Mouse (Mus musculus): Measurements from ENCODE around the gene Eml1. TPM values are rescaled to one million over a fixed set of nuclear protein-coding genes. Genes with fewer than 3 reads are reported as not detected.

The Eml1 gene
- polyA plus RNA-seq, 1 experiment from 2014 or later = 48.9 TPM

GRCm38 (mm10) chr12:108551731-108552130, 181.0 kb downstream of the Eml1 start:
- Histone ChIP-seq H3K4me1 (ENCODE audit: control insufficient read depth, insufficient read depth, low read length) (peaks cover 5% of the 10 kb centered on the region), H3K36me3 (ENCODE audit: control insufficient read depth, insufficient read depth, low read length) (no peaks in the 10 kb centered on the region), H3K9me3 (ENCODE audit: control insufficient read depth, low read length) (no peaks in the 10 kb centered on the region), H3K4me2 (ENCODE audit: low read depth, low read length) (no peak overlapping the region), H3K4me3 (ENCODE audit: low read depth, low read length) (no peak overlapping the region), H3K27me3 (ENCODE audit: control insufficient read depth, insufficient read depth, low read length) (no peaks in the 10 kb centered on the region), H3K9ac (replicated peaks; ENCODE audit: low read depth, low read length) (no peak overlapping the region), H3K27ac (ENCODE audit: low read depth, low read length) (no peak overlapping the region)
- WGBS = 83% methylated on average over 7 of the region's 7 CpGs
- ATAC-seq (ENCODE audit: low read depth) = no peak

DNA sequence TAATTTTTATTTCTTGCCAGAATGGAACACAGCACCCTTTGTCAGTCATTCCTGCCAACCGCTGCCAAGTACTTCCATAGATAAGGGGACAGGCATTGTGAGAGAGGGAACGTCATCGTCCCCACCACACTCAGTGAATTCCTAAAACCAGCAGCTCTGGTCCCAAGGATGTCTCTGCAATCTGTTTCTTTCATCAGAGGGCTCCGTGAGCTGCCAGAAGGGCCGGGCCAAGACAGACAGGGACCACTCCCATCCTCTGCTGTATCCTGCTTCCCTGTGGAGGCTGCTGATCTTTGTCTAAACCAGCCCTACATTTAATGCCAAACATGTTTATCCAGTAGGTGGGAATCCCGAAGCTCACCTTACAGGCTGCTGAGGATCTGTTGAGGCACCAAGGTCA, 182.3 kb downstream of the Eml1 start:
- H3K4me1 ChIP-seq (ENCODE audit: control insufficient read depth, insufficient read depth, low read length) = peaks cover 17% of the 10 kb centered on the region
- H3K9me3 ChIP-seq (ENCODE audit: control insufficient read depth, low read length) = no peaks in the 10 kb centered on the region
- no peak for ATAC-seq (ENCODE audit: low read depth)
- WGBS = 56% methylated on average over 6 of the region's 6 CpGs
- no peak overlapping the region for H3K27ac ChIP-seq (ENCODE audit: low read depth, low read length)
- no peaks in the 10 kb centered on the region for H3K36me3 ChIP-seq (ENCODE audit: control insufficient read depth, insufficient read depth, low read length)
- H3K4me3 ChIP-seq (ENCODE audit: low read depth, low read length) = no peak overlapping the region
- H3K4me2 ChIP-seq (ENCODE audit: low read depth, low read length) = no peak overlapping the region
- H3K9ac ChIP-seq (replicated peaks; ENCODE audit: low read depth, low read length) = no peak overlapping the region
- no peaks in the 10 kb centered on the region for H3K27me3 ChIP-seq (ENCODE audit: control insufficient read depth, insufficient read depth, low read length)

DNA sequence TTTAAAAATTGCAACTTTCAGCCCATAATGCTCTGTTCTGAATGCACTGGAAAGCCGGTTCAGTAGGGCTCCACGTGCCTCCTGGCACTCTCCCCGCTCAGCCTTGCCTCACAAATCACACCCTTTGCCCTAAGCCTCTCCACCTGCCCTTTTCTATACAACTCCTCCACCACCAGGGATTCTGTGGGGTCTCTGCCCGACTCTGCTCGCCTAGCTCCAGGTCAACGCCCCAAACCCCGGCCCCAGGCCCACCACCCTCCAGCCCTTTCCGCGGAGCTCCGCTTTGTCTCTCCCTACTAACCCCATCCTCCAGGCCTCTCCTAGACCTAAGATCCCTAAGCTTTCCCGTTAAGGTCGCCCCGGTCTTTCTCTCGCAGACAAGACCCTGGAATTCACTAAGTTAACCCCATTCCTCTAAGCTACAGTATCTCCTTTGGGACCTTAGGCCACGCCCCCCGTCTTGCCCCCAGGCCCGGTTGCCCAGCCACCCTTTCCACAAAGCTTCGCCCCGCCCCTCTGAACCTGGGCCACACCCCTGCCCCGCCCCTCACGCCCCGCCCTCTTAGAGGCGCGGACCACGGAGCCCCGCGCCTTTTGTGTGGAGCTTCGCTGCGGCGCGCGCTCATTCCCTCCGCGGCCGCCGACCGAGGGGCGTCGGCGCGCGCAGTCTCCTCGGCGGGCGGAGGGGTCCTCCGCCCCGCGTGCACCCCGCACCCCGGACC, 183.5 kb downstream of the Eml1 start, which contains the start of gene Evl:
TSS of gene Evl (plus strand) at position 601 of the 722 bp plus-strand sequence.
- peak within 1 kb of the TSS; percentile 93 for H3K4me3 ChIP-seq (ENCODE audit: low read depth, low read length)
- H3K4me1 ChIP-seq (ENCODE audit: control insufficient read depth, insufficient read depth, low read length) = peaks cover 26% of the 10 kb centered on the region
- no peaks in the 10 kb centered on the region for H3K9me3 ChIP-seq (ENCODE audit: control insufficient read depth, low read length)
- peak within 1 kb of the TSS; percentile 95 for H3K27ac ChIP-seq (ENCODE audit: low read depth, low read length)
- no peaks in the 10 kb centered on the region for H3K27me3 ChIP-seq (ENCODE audit: control insufficient read depth, insufficient read depth, low read length)
- ATAC-seq (ENCODE audit: low read depth) = peak; percentile 88
- WGBS = 2% methylated on average over 47 of the region's 50 CpGs
- H3K4me2 ChIP-seq (ENCODE audit: low read depth, low read length) = peak within 1 kb of the TSS; percentile 78
- H3K36me3 ChIP-seq (ENCODE audit: control insufficient read depth, insufficient read depth, low read length) = no peaks in the 10 kb centered on the region
- peak within 1 kb of the TSS; percentile 100 for H3K9ac ChIP-seq (replicated peaks; ENCODE audit: low read depth, low read length)

DNA sequence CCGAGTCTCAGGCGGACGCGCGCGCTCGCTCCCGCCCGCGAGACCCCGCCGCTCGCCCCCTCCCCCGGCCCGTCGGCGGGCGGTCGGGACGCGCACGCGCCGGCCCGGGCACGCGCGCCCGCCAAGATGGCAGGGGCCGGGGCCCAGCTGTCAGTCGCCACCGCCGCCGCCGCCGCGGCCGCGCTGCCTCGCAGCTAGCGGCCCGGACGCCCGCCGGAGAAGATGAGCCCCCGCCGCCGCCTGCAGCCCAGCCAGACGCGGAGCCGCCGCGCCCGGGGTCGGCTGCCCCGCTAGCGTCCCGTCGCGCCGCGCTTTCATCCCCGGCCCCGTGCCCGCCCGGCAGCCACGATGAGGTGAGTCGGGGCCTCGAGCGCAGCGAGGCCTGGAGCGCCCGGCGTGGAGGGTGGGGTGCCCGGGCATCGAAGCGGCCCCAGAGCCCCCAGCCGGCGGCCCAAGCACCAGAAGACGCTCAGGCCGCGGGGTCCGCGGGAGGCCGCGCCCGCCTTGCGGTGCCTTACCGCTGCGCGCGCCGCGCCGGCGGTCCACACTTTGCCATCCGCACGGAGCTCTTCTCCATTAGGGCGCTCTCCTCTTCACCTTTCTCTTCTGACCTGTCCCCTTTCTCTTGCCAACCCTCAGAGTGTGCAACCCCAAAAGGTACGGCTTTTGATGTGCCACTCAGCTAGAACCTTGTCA, 184.3 kb downstream of the Eml1 start:
- Histone ChIP-seq H3K9me3 (ENCODE audit: control insufficient read depth, low read length) (no peaks in the 10 kb centered on the region), H3K27me3 (ENCODE audit: control insufficient read depth, insufficient read depth, low read length) (no peaks in the 10 kb centered on the region), H3K36me3 (ENCODE audit: control insufficient read depth, insufficient read depth, low read length) (no peaks in the 10 kb centered on the region), H3K4me2 (ENCODE audit: low read depth, low read length) (peak overlapping the region; percentile 78), H3K4me3 (ENCODE audit: low read depth, low read length) (peak overlapping the region; percentile 93), H3K9ac (replicated peaks; ENCODE audit: low read depth, low read length) (peak overlapping the region; percentile 100), H3K27ac (ENCODE audit: low read depth, low read length) (peak overlapping the region; percentile 95), H3K4me1 (ENCODE audit: control insufficient read depth, insufficient read depth, low read length) (peaks cover 26% of the 10 kb centered on the region)
- WGBS = under 1% methylated on average over 65 of the region's 100 CpGs
- ATAC-seq (ENCODE audit: low read depth) = peak; percentile 62

DNA sequence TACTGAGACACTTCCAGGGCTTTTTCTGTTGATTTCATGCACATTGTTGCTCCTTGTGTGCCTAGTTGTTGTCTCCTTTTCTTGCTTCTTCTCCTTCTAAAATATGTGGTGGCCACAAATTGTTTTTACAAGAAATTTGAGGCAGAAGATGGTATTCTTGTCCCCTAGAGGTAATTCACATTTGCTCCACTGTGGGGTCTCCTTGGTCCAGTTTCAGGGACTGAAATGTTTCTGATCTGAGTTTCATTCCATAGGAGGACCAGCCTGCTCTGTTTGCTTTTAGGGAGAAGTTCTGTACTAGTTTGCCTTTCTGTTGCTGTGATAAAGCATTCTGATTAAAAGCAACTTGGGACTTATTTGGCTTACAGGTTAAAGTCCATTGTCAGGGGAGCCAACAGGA, 187.4 kb downstream of the Eml1 start:
- H3K4me2 ChIP-seq (ENCODE audit: low read depth, low read length) = 0 out of 2 replicates have a peak overlapping the region, but pooled peaks have one; percentile 19
- H3K27me3 ChIP-seq (ENCODE audit: control insufficient read depth, insufficient read depth, low read length) = no peaks in the 10 kb centered on the region
- ATAC-seq (ENCODE audit: low read depth) = no peak
- no peak overlapping the region for H3K4me3 ChIP-seq (ENCODE audit: low read depth, low read length)
- H3K9me3 ChIP-seq (ENCODE audit: control insufficient read depth, low read length) = no peaks in the 10 kb centered on the region
- no peak overlapping the region for H3K9ac ChIP-seq (replicated peaks; ENCODE audit: low read depth, low read length)
- H3K4me1 ChIP-seq (ENCODE audit: control insufficient read depth, insufficient read depth, low read length) = peaks cover 26% of the 10 kb centered on the region
- H3K27ac ChIP-seq (ENCODE audit: low read depth, low read length) = no peak overlapping the region
- no peaks in the 10 kb centered on the region for H3K36me3 ChIP-seq (ENCODE audit: control insufficient read depth, insufficient read depth, low read length)

DNA sequence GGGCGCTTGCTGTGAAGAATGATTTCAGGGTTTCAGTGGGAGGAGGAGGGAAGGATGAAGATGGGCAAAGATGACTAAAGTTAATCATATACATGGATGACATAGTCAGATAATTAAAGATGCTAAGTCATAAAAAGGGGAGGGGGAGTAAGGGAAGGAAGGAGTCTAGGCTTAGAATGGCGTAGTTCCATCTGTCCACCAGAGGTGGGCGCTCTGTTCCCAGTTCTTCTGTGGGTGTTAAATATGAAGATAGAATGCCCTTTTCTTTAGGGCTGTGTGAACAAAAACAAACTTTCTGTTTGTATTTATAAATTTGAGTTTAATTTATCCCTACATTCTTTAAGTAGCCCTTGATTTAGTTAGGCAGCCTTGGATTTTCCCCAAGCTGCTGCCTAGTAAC, 192.5 kb downstream of the Eml1 start:
- ATAC-seq (ENCODE audit: low read depth) = no peak
- Histone ChIP-seq H3K4me1 (ENCODE audit: control insufficient read depth, insufficient read depth, low read length) (peaks cover 30% of the 10 kb centered on the region), H3K4me2 (ENCODE audit: low read depth, low read length) (no peak overlapping the region), H3K9ac (replicated peaks; ENCODE audit: low read depth, low read length) (no peak overlapping the region), H3K9me3 (ENCODE audit: control insufficient read depth, low read length) (no peaks in the 10 kb centered on the region), H3K27me3 (ENCODE audit: control insufficient read depth, insufficient read depth, low read length) (no peaks in the 10 kb centered on the region), H3K36me3 (ENCODE audit: control insufficient read depth, insufficient read depth, low read length) (no peaks in the 10 kb centered on the region), H3K4me3 (ENCODE audit: low read depth, low read length) (no peak overlapping the region), H3K27ac (ENCODE audit: low read depth, low read length) (no peak overlapping the region)
- WGBS = 88% methylated on average over 3 of the region's 3 CpGs

GRCm38 (mm10) chr12:108564910-108565506, 194.3 kb downstream of the Eml1 start:
- peak; percentile 51; the same call in 1 of the 2 replicates for ATAC-seq (ENCODE audit: low read depth)
- Histone ChIP-seq H3K4me3 (ENCODE audit: low read depth, low read length) (no peak overlapping the region), H3K4me2 (ENCODE audit: low read depth, low read length) (peak overlapping the region; percentile 18; the same call in 1 of the 2 replicates), H3K27ac (ENCODE audit: low read depth, low read length) (peak overlapping the region; percentile 69), H3K9me3 (ENCODE audit: control insufficient read depth, low read length) (no peaks in the 10 kb centered on the region), H3K4me1 (ENCODE audit: control insufficient read depth, insufficient read depth, low read length) (peaks cover 21% of the 10 kb centered on the region; the same call in 1 of the 2 replicates), H3K36me3 (ENCODE audit: control insufficient read depth, insufficient read depth, low read length) (no peaks in the 10 kb centered on the region), H3K9ac (replicated peaks; ENCODE audit: low read depth, low read length) (no peak overlapping the region), H3K27me3 (ENCODE audit: control insufficient read depth, insufficient read depth, low read length) (no peaks in the 10 kb centered on the region)
- 19% methylated on average over 12 of the region's 12 CpGs for WGBS

GRCm38 (mm10) chr12:108579156-108579871, 208.6 kb downstream of the Eml1 start:
- no peak for ATAC-seq (ENCODE audit: low read depth)
- Histone ChIP-seq H3K4me1 (ENCODE audit: control insufficient read depth, insufficient read depth, low read length) (0 out of 2 replicates have a peak, but pooled peaks cover 3% of the 10 kb centered on the region), H3K27ac (ENCODE audit: low read depth, low read length) (no peak overlapping the region), H3K27me3 (ENCODE audit: control insufficient read depth, insufficient read depth, low read length) (no peaks in the 10 kb centered on the region), H3K4me3 (ENCODE audit: low read depth, low read length) (no peak overlapping the region), H3K9ac (replicated peaks; ENCODE audit: low read depth, low read length) (no peak overlapping the region), H3K9me3 (ENCODE audit: control insufficient read depth, low read length) (no peaks in the 10 kb centered on the region), H3K4me2 (ENCODE audit: low read depth, low read length) (no peak overlapping the region), H3K36me3 (ENCODE audit: control insufficient read depth, insufficient read depth, low read length) (no peaks in the 10 kb centered on the region)
- 79% methylated on average over 7 of the region's 7 CpGs for WGBS
